Mouse (Mus musculus) splenic B cell, adult 2 months (primary cell): ENCODE results near the gene Ecm2.

Source experiments
- DNase-seq: peaks from one replicate; pipeline ENCODE4 v3.0.0-alpha.2; 2011; ENCODE audit warnings: low read depth, low spot score
- H3K27me3 ChIP-seq: 2 replicates; pipeline ENCODE4 v1.6.1; 2012; ENCODE audit warnings: mild to moderate bottlenecking, low read length, moderate library complexity, mixed read lengths; ENCODE audit not compliant: control insufficient read depth, poor library complexity, insufficient read depth, severe bottlenecking
- H3K36me3 ChIP-seq: 2 replicates; pipeline ENCODE4 v1.6.1; 2012; ENCODE audit warnings: mild to moderate bottlenecking, low read length, moderate library complexity, mixed read lengths; ENCODE audit not compliant: control insufficient read depth, poor library complexity, insufficient read depth, severe bottlenecking

Ecm2 gene

GRCm38 (mm10) chr13:49478851-49479374 lies 25.7 kb upstream of the Ecm2 start:
- no peak for DNase-seq
- no peaks in the 10 kb centered on the region for H3K27me3 ChIP-seq
- no peaks in the 10 kb centered on the region for H3K36me3 ChIP-seq

GRCm38 (mm10) chr13:49479399-49479798 lies 25.2 kb upstream of the Ecm2 start:
- Histone ChIP-seq H3K27me3 (no peaks in the 10 kb centered on the region), H3K36me3 (no peaks in the 10 kb centered on the region)
- no peak for DNase-seq

- Histone ChIP-seq H3K36me3 (no peaks in the 10 kb centered on the region), H3K27me3 (no peaks in the 10 kb centered on the region)
- DNase-seq: no peak
These were observed 24.6 kb upstream of the Ecm2 start for GRCm38 (mm10) chr13:49480057-49480456.

- DNase-seq: no peak
- Histone ChIP-seq H3K27me3 (no peaks in the 10 kb centered on the region), H3K36me3 (no peaks in the 10 kb centered on the region)
These were observed 24.1 kb upstream of the Ecm2 start for GRCm38 (mm10) chr13:49480551-49480950.

- H3K36me3 ChIP-seq: no peaks in the 10 kb centered on the region
- no peak for DNase-seq
- H3K27me3 ChIP-seq: no peaks in the 10 kb centered on the region
These were observed 19.2 kb upstream of the Ecm2 start for GRCm38 (mm10) chr13:49485388-49485787.

- no peak for DNase-seq
- no peaks in the 10 kb centered on the region for H3K36me3 ChIP-seq
- H3K27me3 ChIP-seq: no peaks in the 10 kb centered on the region
These were observed 11.9 kb upstream of the Ecm2 start, which contains the start of gene Tes3-ps for GRCm38 (mm10) chr13:49492376-49493368. Gene Tes3-ps, plus strand, starts transcription at chr13:49493318.

GRCm38 (mm10) chr13:49505776-49506175 lies 1.2 kb downstream of the Ecm2 start:
- DNase-seq: no peak
- Histone ChIP-seq H3K27me3 (no peaks in the 10 kb centered on the region), H3K36me3 (no peaks in the 10 kb centered on the region)

GRCm38 (mm10) chr13:49507176-49507575 lies 2.6 kb downstream of the Ecm2 start:
- no peaks in the 10 kb centered on the region for H3K36me3 ChIP-seq
- no peaks in the 10 kb centered on the region for H3K27me3 ChIP-seq
- DNase-seq: no peak

GRCm38 (mm10) chr13:49518761-49519160 lies 14.2 kb downstream of the Ecm2 start:
- Histone ChIP-seq H3K27me3 (no peaks in the 10 kb centered on the region), H3K36me3 (no peaks in the 10 kb centered on the region)
- no peak for DNase-seq

- Histone ChIP-seq H3K36me3 (no peaks in the 10 kb centered on the region), H3K27me3 (no peaks in the 10 kb centered on the region)
- no peak for DNase-seq
These were observed 21.6 kb downstream of the Ecm2 start for GRCm38 (mm10) chr13:49526235-49526634.

- no peak for DNase-seq
- H3K27me3 ChIP-seq: no peaks in the 10 kb centered on the region
- no peaks in the 10 kb centered on the region for H3K36me3 ChIP-seq
These were observed 26.0 kb downstream of the Ecm2 start for GRCm38 (mm10) chr13:49530636-49531035.

GRCm38 (mm10) chr13:49536946-49537345 lies 32.3 kb downstream of the Ecm2 start:
- H3K36me3 ChIP-seq: no peaks in the 10 kb centered on the region
- H3K27me3 ChIP-seq: no peaks in the 10 kb centered on the region
- DNase-seq: no peak

- DNase-seq: no peak
- no peaks in the 10 kb centered on the region for H3K36me3 ChIP-seq
- H3K27me3 ChIP-seq: no peaks in the 10 kb centered on the region
These were observed 34.1 kb downstream of the Ecm2 start for GRCm38 (mm10) chr13:49538693-49539092.

- DNase-seq: no peak
- Histone ChIP-seq H3K36me3 (no peaks in the 10 kb centered on the region), H3K27me3 (no peaks in the 10 kb centered on the region)
These were observed 39.7 kb downstream of the Ecm2 start, which contains the start of gene Aspn for GRCm38 (mm10) chr13:49544279-49544678. Gene Aspn, plus strand, starts transcription at chr13:49544443.

- H3K36me3 ChIP-seq: no peaks in the 10 kb centered on the region
- no peak for DNase-seq
- H3K27me3 ChIP-seq: no peaks in the 10 kb centered on the region
These were observed 41.0 kb downstream of the Ecm2 start for GRCm38 (mm10) chr13:49545646-49546045.
